Mouse (Mus musculus): ENCODE measurements around the gene Edn2. TPM values are rescaled to one million over a fixed set of nuclear protein-coding genes. Genes with fewer than 3 reads are reported as not detected.

Gene Edn2
- total and polyA plus RNA-seq, 2 experiments from 2014 or later, result 0.20 TPM; not detected in 1

GRCm38 (mm10) chr4:120152648-120153047 is 8.4 kb upstream of the Edn2 start:
- 55% methylated on average over 4 of the region's 4 CpGs for WGBS
- Histone ChIP-seq H3K4me2 (ENCODE audit: low read depth, low read length) (no peak overlapping the region), H3K27me3 (ENCODE audit: control insufficient read depth, insufficient read depth, low read length) (no peaks in the 10 kb centered on the region; the same call in 1 of the 2 replicates), H3K36me3 (replicated peaks; ENCODE audit: control insufficient read depth, insufficient read depth, low read length) (no peaks in the 10 kb centered on the region), H3K4me3 (ENCODE audit: low read depth, low read length) (no peak overlapping the region), H3K9me3 (replicated peaks; ENCODE audit: control insufficient read depth, low read length) (no peaks in the 10 kb centered on the region), H3K9ac (replicated peaks; ENCODE audit: low read depth, low read length) (no peak overlapping the region), H3K27ac (ENCODE audit: low read depth) (no peak overlapping the region), H3K4me1 (ENCODE audit: control insufficient read depth, insufficient read depth) (peaks cover 4% of the 10 kb centered on the region; the same call in 1 of the 2 replicates)
- no peak for ATAC-seq (ENCODE audit: insufficient read depth, low read depth)
- TF ChIP-seq CTCF (IDR thresholded peaks at IDR 0.05; ENCODE audit: low read depth) (0 out of 2 replicates have a peak, but pooled peaks have one; percentile 1), EP300 (IDR thresholded peaks at IDR 0.05; ENCODE audit: low read depth) (no peak)
- no peak for DNase-seq (ENCODE audit: low spot score)

DNA sequence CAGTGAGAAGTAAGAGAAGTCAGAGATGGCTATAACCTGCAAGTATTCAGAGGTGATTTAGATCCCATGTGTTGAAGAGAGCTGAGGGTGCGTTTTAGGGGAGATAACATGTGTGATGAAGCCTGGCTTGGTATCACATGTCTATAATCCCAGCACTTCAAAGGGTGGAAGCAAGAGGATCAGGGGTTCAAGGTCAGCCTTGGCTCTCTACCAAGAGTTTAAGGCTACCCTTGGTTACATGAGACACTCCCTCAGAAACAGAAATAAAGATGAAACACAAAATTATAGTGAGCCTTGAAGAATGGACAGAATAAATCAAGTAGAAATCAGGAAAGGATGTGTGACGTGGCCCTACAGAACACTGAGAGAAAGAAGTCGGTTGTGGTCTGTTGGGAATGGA is 7.3 kb upstream of the Edn2 start:
- H3K4me2 ChIP-seq (ENCODE audit: low read depth, low read length), result no peak overlapping the region
- TF ChIP-seq EP300 (IDR thresholded peaks at IDR 0.05; ENCODE audit: low read depth) (no peak), CTCF (IDR thresholded peaks at IDR 0.05; ENCODE audit: low read depth) (no peak)

GRCm38 (mm10) chr4:120158714-120159310 is 2.2 kb upstream of the Edn2 start:
- H3K36me3 ChIP-seq (replicated peaks; ENCODE audit: control insufficient read depth, insufficient read depth, low read length), result no peaks in the 10 kb centered on the region
- ATAC-seq (ENCODE audit: insufficient read depth, low read depth) (no peak; the same call in 1 of the 2 replicates), DNase-seq (ENCODE audit: low spot score) (no peak)
- no peak overlapping the region for H3K9ac ChIP-seq (replicated peaks; ENCODE audit: low read depth, low read length)
- no peaks in the 10 kb centered on the region; the same call in 1 of the 2 replicates for H3K27me3 ChIP-seq (ENCODE audit: control insufficient read depth, insufficient read depth, low read length)
- no peak for TF ChIP-seq CTCF (IDR thresholded peaks at IDR 0.05; ENCODE audit: low read depth)
- TF ChIP-seq EP300 (IDR thresholded peaks at IDR 0.05; ENCODE audit: low read depth), result no peak
- no peak overlapping the region for H3K27ac ChIP-seq (ENCODE audit: low read depth)
- 22% methylated on average over 5 of the region's 5 CpGs for WGBS
- H3K9me3 ChIP-seq (replicated peaks; ENCODE audit: control insufficient read depth, low read length), result no peaks in the 10 kb centered on the region
- no peak overlapping the region for H3K4me3 ChIP-seq (ENCODE audit: low read depth, low read length)
- H3K4me2 ChIP-seq (ENCODE audit: low read depth, low read length), result no peak overlapping the region; the same call in 1 of the 2 replicates
- peaks cover 26% of the 10 kb centered on the region for H3K4me1 ChIP-seq (ENCODE audit: control insufficient read depth, insufficient read depth)

More for the DNA sequence above, 7.3 kb upstream of the Edn2 start:
- Histone ChIP-seq H3K4me1 (ENCODE audit: control insufficient read depth, insufficient read depth) (peaks cover 11% of the 10 kb centered on the region), H3K9ac (replicated peaks; ENCODE audit: low read depth, low read length) (no peak overlapping the region), H3K4me3 (ENCODE audit: low read depth, low read length) (no peak overlapping the region), H3K9me3 (replicated peaks; ENCODE audit: control insufficient read depth, low read length) (no peaks in the 10 kb centered on the region), H3K27me3 (ENCODE audit: control insufficient read depth, insufficient read depth, low read length) (no peaks in the 10 kb centered on the region), H3K27ac (ENCODE audit: low read depth) (no peak overlapping the region), H3K36me3 (replicated peaks; ENCODE audit: control insufficient read depth, insufficient read depth, low read length) (no peaks in the 10 kb centered on the region)
- WGBS, result 69% methylated on average over 3 of the region's 3 CpGs
- DNase-seq (ENCODE audit: low spot score) (no peak), ATAC-seq (ENCODE audit: insufficient read depth, low read depth) (no peak)

DNA sequence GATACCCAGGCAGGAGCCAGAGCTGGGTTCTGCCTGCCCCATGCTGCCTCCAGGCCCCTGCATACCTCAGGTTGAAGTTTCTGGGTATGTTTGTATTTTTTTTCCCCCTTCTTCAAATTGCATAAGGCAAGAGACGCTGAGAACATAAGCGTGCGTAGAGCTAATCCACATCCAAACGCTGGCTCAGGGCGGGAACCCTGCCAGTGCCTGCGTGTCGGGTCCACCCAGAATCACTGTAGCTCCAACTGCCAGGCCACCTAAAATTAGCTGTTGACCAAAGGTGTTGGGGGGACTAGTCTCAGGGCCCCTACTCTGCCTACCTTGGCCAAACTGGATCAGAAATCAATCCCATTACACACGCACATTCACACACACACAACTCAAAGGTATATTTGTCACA is 1.6 kb downstream of the Edn2 start:
- ATAC-seq (ENCODE audit: insufficient read depth, low read depth) (no peak), DNase-seq (ENCODE audit: low spot score) (no peak)
- Histone ChIP-seq H3K36me3 (replicated peaks; ENCODE audit: control insufficient read depth, insufficient read depth, low read length) (no peaks in the 10 kb centered on the region), H3K9ac (replicated peaks; ENCODE audit: low read depth, low read length) (no peak overlapping the region), H3K27me3 (ENCODE audit: control insufficient read depth, insufficient read depth, low read length) (no peaks in the 10 kb centered on the region; the same call in 1 of the 2 replicates), H3K4me3 (ENCODE audit: low read depth, low read length) (no peak overlapping the region), H3K4me2 (ENCODE audit: low read depth, low read length) (no peak overlapping the region), H3K27ac (ENCODE audit: low read depth) (no peak overlapping the region), H3K4me1 (ENCODE audit: control insufficient read depth, insufficient read depth) (peaks cover 26% of the 10 kb centered on the region), H3K9me3 (replicated peaks; ENCODE audit: control insufficient read depth, low read length) (no peaks in the 10 kb centered on the region)
- 65% methylated on average over 8 of the region's 8 CpGs for WGBS
- no peak for TF ChIP-seq EP300 (IDR thresholded peaks at IDR 0.05; ENCODE audit: low read depth)
- no peak for TF ChIP-seq CTCF (IDR thresholded peaks at IDR 0.05; ENCODE audit: low read depth)

DNA sequence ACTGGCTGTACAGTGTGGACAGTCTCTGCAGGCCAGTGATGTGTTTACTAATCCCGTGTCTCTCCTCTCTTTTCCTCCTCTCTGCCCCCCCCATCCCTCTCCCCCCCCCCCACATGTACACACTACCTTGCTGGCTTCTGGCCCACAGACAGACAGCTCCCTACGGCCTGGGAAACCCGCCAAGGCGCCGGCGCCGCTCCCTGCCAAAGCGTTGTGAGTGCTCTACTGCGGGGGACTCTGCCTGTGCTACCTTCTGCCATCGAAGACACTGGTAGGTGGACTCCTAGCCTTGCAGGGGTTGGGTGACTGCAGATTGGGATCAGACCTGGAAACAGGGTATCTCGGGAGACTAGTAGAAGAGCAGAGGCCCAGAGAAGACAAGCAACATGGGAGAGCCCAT is 2.2 kb downstream of the Edn2 start:
- Histone ChIP-seq H3K36me3 (replicated peaks; ENCODE audit: control insufficient read depth, insufficient read depth, low read length) (no peaks in the 10 kb centered on the region), H3K4me3 (ENCODE audit: low read depth, low read length) (no peak overlapping the region), H3K9ac (replicated peaks; ENCODE audit: low read depth, low read length) (no peak overlapping the region), H3K27ac (ENCODE audit: low read depth) (no peak overlapping the region), H3K27me3 (ENCODE audit: control insufficient read depth, insufficient read depth, low read length) (no peaks in the 10 kb centered on the region; the same call in 1 of the 2 replicates), H3K9me3 (replicated peaks; ENCODE audit: control insufficient read depth, low read length) (no peaks in the 10 kb centered on the region), H3K4me1 (ENCODE audit: control insufficient read depth, insufficient read depth) (peaks cover 25% of the 10 kb centered on the region), H3K4me2 (ENCODE audit: low read depth, low read length) (no peak overlapping the region)
- ATAC-seq (ENCODE audit: insufficient read depth, low read depth) (peak; percentile 31; the same call in 1 of the 2 replicates), DNase-seq (ENCODE audit: low spot score) (peak; percentile 53)
- WGBS, result 18% methylated on average over 11 of the region's 11 CpGs
- TF ChIP-seq CTCF (IDR thresholded peaks at IDR 0.05; ENCODE audit: low read depth), result no peak
- TF ChIP-seq EP300 (IDR thresholded peaks at IDR 0.05; ENCODE audit: low read depth), result no peak

- Histone ChIP-seq H3K4me3 (ENCODE audit: low read depth, low read length) (no peak overlapping the region), H3K4me2 (ENCODE audit: low read depth, low read length) (no peak overlapping the region), H3K4me1 (ENCODE audit: control insufficient read depth, insufficient read depth) (peaks cover 15% of the 10 kb centered on the region), H3K36me3 (replicated peaks; ENCODE audit: control insufficient read depth, insufficient read depth, low read length) (no peaks in the 10 kb centered on the region), H3K9me3 (replicated peaks; ENCODE audit: control insufficient read depth, low read length) (no peaks in the 10 kb centered on the region), H3K27me3 (ENCODE audit: control insufficient read depth, insufficient read depth, low read length) (no peaks in the 10 kb centered on the region; the same call in 1 of the 2 replicates), H3K27ac (ENCODE audit: low read depth) (no peak overlapping the region), H3K9ac (replicated peaks; ENCODE audit: low read depth, low read length) (no peak overlapping the region)
- no peak for ATAC-seq (ENCODE audit: insufficient read depth, low read depth)
- DNase-seq (ENCODE audit: low spot score), result no peak
- TF ChIP-seq CTCF (IDR thresholded peaks at IDR 0.05; ENCODE audit: low read depth) (no peak), EP300 (IDR thresholded peaks at IDR 0.05; ENCODE audit: low read depth) (no peak)
- WGBS, result 87% methylated on average over 5 of the region's 5 CpGs
These were observed 3.3 kb downstream of the Edn2 start for GRCm38 (mm10) chr4:120164316-120164715.

Data from heart, postnatal 0 days (tissue).